Mouse (Mus musculus) liver, embryonic 12.5 days (tissue): ENCODE measurements around the gene Afg1l. TPM values are rescaled to one million over a fixed set of nuclear protein-coding genes. Genes with fewer than 3 reads are reported as not detected.
A peak's percentile ranks its signal among the peaks of the same experiment; 100 is the strongest.

Experiments
- ATAC-seq: fragments of 200-750 bp; cut with Nextera tagmentation; 2 replicates; pipeline ENCODE4 v1.8.0; 2017; ENCODE audit warnings: moderate number of reproducible peaks, mild to moderate bottlenecking, moderate library complexity
- H3K27ac ChIP-seq: fragments of 300-500 bp; sonication (generic); 2 replicates; pipeline ENCODE4 v1.5.1; 2016; ENCODE audit warnings: mild to moderate bottlenecking
- H3K27me3 ChIP-seq: fragments of 300-500 bp; sonication (generic); replicated peaks from 2 replicates; pipeline ENCODE4 v1.6.1; 2016; ENCODE audit warnings: mild to moderate bottlenecking, moderate library complexity
- H3K36me3 ChIP-seq: fragments of 300-500 bp; sonication (generic); 2 replicates; pipeline ENCODE4 v1.6.1; 2016; ENCODE audit warnings: mild to moderate bottlenecking, moderate library complexity
- H3K4me1 ChIP-seq: fragments of 300-500 bp; sonication (generic); 2 replicates; pipeline ENCODE4 v1.6.1; 2016
- H3K4me2 ChIP-seq: fragments of 300-500 bp; sonication (generic); 2 replicates; pipeline ENCODE4 v1.6.1; 2016; ENCODE audit warnings: mild to moderate bottlenecking, moderate library complexity
- H3K4me3 ChIP-seq: fragments of 300-500 bp; sonication (generic); 2 replicates; pipeline ENCODE4 v1.5.1; 2016; ENCODE audit warnings: mild to moderate bottlenecking, moderate library complexity
- H3K9ac ChIP-seq: fragments of 300-500 bp; sonication (generic); 2 replicates; pipeline ENCODE4 v1.6.1; 2016; ENCODE audit warnings: mild to moderate bottlenecking, moderate library complexity
- H3K9me3 ChIP-seq: fragments of 300-500 bp; sonication (generic); replicated peaks from 2 replicates; pipeline ENCODE4 v1.6.1; 2016; ENCODE audit warnings: mild to moderate bottlenecking, moderate library complexity
- WGBS: fragments of 180-500 bp; shearing (Covaris S2); methylation state at CpG from one replicate; pipeline ENCODE4 v1.1.7; 2016; ENCODE audit not compliant: insufficient replicate concordance; 5-methylcytosine and 5-hydroxymethylcytosine counted together
- polyA plus RNA-seq: library from polyadenylated mRNA; unstranded; fragments of >200 nt; fragmentation: Nextera tagmentation; extraction: Ambion mirVana; gene quantifications from 2 replicates; pipeline ENCODE4 v1.2.1, GENCODE M21; 2016

The Afg1l gene
- polyA plus RNA-seq, 1 experiment from 2014 or later: 3.2 TPM

- no peak for ATAC-seq
- Histone ChIP-seq H3K36me3 (no peaks in the 10 kb centered on the region), H3K9me3 (no peaks in the 10 kb centered on the region), H3K4me1 (no peaks in the 10 kb centered on the region), H3K27me3 (peaks cover 23% of the 10 kb centered on the region), H3K9ac (no peak overlapping the region), H3K4me2 (no peak overlapping the region), H3K27ac (no peak overlapping the region), H3K4me3 (no peak overlapping the region)
- WGBS: 73% methylated on average over 8 of the region's 8 CpGs
Observed at GRCm38 (mm10) chr10:42306422-42306821, 171.9 kb downstream of the Afg1l start.

- peaks cover 24% of the 10 kb centered on the region for H3K4me1 ChIP-seq
- H3K4me3 ChIP-seq: no peak overlapping the region
- H3K4me2 ChIP-seq: no peak overlapping the region
- H3K27ac ChIP-seq: no peak overlapping the region
- ATAC-seq: no peak
- H3K36me3 ChIP-seq: no peaks in the 10 kb centered on the region
- 0 out of 2 replicates have a peak, but pooled peaks cover 13% of the 10 kb centered on the region for H3K27me3 ChIP-seq
- no peaks in the 10 kb centered on the region for H3K9me3 ChIP-seq
- no peak overlapping the region for H3K9ac ChIP-seq
- 49% methylated on average over 4 of the region's 4 CpGs for WGBS
Observed at GRCm38 (mm10) chr10:42300805-42301204, 177.6 kb downstream of the Afg1l start.

GRCm38 (mm10) chr10:42299967-42300366 lies 178.4 kb downstream of the Afg1l start:
- H3K4me2 ChIP-seq: no peak overlapping the region
- H3K36me3 ChIP-seq: no peaks in the 10 kb centered on the region
- 43% methylated on average over 7 of the region's 7 CpGs for WGBS
- H3K9ac ChIP-seq: no peak overlapping the region
- H3K9me3 ChIP-seq: no peaks in the 10 kb centered on the region
- no peak overlapping the region for H3K27ac ChIP-seq
- H3K4me1 ChIP-seq: peaks cover 27% of the 10 kb centered on the region
- H3K27me3 ChIP-seq: 0 out of 2 replicates have a peak, but pooled peaks cover 10% of the 10 kb centered on the region
- ATAC-seq: no peak
- H3K4me3 ChIP-seq: no peak overlapping the region

GRCm38 (mm10) chr10:42299426-42299825 lies 178.9 kb downstream of the Afg1l start:
- Histone ChIP-seq H3K9me3 (no peaks in the 10 kb centered on the region), H3K9ac (no peak overlapping the region), H3K4me3 (no peak overlapping the region), H3K27ac (no peak overlapping the region), H3K27me3 (0 out of 2 replicates have a peak, but pooled peaks cover 6% of the 10 kb centered on the region), H3K4me2 (no peak overlapping the region), H3K4me1 (peaks cover 31% of the 10 kb centered on the region), H3K36me3 (no peaks in the 10 kb centered on the region)
- ATAC-seq: no peak
- 76% methylated on average over 6 of the region's 6 CpGs for WGBS

- no peak overlapping the region for H3K27ac ChIP-seq
- no peaks in the 10 kb centered on the region for H3K36me3 ChIP-seq
- H3K9ac ChIP-seq: no peak overlapping the region
- 47% methylated on average over 1 of the region's 1 CpGs for whole genome bisulfite sequencing
- peaks cover 33% of the 10 kb centered on the region for H3K4me1 ChIP-seq
- no peak overlapping the region for H3K4me3 ChIP-seq
- H3K4me2 ChIP-seq: no peak overlapping the region
- 0 out of 2 replicates have a peak, but pooled peaks cover 4% of the 10 kb centered on the region for H3K27me3 ChIP-seq
- H3K9me3 ChIP-seq: no peaks in the 10 kb centered on the region
- no peak for ATAC-seq
Observed at GRCm38 (mm10) chr10:42297954-42298353, 180.4 kb downstream of the Afg1l start.

GRCm38 (mm10) chr10:42297109-42297508 lies 181.3 kb downstream of the Afg1l start:
- H3K27ac ChIP-seq: no peak overlapping the region
- peaks cover 33% of the 10 kb centered on the region for H3K4me1 ChIP-seq
- H3K27me3 ChIP-seq: 0 out of 2 replicates have a peak, but pooled peaks cover 4% of the 10 kb centered on the region
- ATAC-seq: no peak
- H3K9me3 ChIP-seq: no peaks in the 10 kb centered on the region
- H3K4me3 ChIP-seq: no peak overlapping the region
- H3K4me2 ChIP-seq: no peak overlapping the region
- no peak overlapping the region for H3K9ac ChIP-seq
- WGBS: 72% methylated on average over 2 of the region's 2 CpGs
- H3K36me3 ChIP-seq: no peaks in the 10 kb centered on the region

- H3K9ac ChIP-seq: no peak overlapping the region
- no peaks in the 10 kb centered on the region for H3K9me3 ChIP-seq
- H3K4me1 ChIP-seq: peaks cover 33% of the 10 kb centered on the region
- 0 out of 2 replicates have a peak, but pooled peaks cover 4% of the 10 kb centered on the region for H3K27me3 ChIP-seq
- H3K4me2 ChIP-seq: 0 out of 2 replicates have a peak overlapping the region, but pooled peaks have one; percentile 6
- H3K36me3 ChIP-seq: no peaks in the 10 kb centered on the region
- peak; percentile 91 for ATAC-seq
- WGBS: 30% methylated on average over 4 of the region's 4 CpGs
- H3K27ac ChIP-seq: peak overlapping the region; percentile 57
- no peak overlapping the region for H3K4me3 ChIP-seq
Observed at GRCm38 (mm10) chr10:42296559-42296958, 181.8 kb downstream of the Afg1l start.

GRCm38 (mm10) chr10:42295028-42295427 lies 183.3 kb downstream of the Afg1l start:
- Histone ChIP-seq H3K9ac (no peak overlapping the region), H3K36me3 (no peaks in the 10 kb centered on the region), H3K27ac (no peak overlapping the region), H3K27me3 (no peaks in the 10 kb centered on the region), H3K9me3 (no peaks in the 10 kb centered on the region), H3K4me2 (no peak overlapping the region), H3K4me1 (peaks cover 33% of the 10 kb centered on the region), H3K4me3 (no peak overlapping the region)
- ATAC-seq: no peak
- 9% methylated on average over 1 of the region's 1 CpGs for WGBS

GRCm38 (mm10) chr10:42294392-42294791 lies 184.0 kb downstream of the Afg1l start:
- no peaks in the 10 kb centered on the region for H3K36me3 ChIP-seq
- no peak for ATAC-seq
- no peak overlapping the region for H3K4me3 ChIP-seq
- H3K27ac ChIP-seq: no peak overlapping the region
- H3K9ac ChIP-seq: 0 out of 2 replicates have a peak overlapping the region, but pooled peaks have one; percentile 4
- no peaks in the 10 kb centered on the region for H3K9me3 ChIP-seq
- H3K4me1 ChIP-seq: peaks cover 32% of the 10 kb centered on the region
- H3K27me3 ChIP-seq: no peaks in the 10 kb centered on the region
- WGBS: 25% methylated on average over 2 of the region's 2 CpGs
- H3K4me2 ChIP-seq: no peak overlapping the region

GRCm38 (mm10) chr10:42293877-42294276 lies 184.5 kb downstream of the Afg1l start:
- Histone ChIP-seq H3K9me3 (no peaks in the 10 kb centered on the region), H3K4me3 (no peak overlapping the region), H3K36me3 (no peaks in the 10 kb centered on the region), H3K27me3 (no peaks in the 10 kb centered on the region), H3K4me2 (no peak overlapping the region), H3K4me1 (peaks cover 29% of the 10 kb centered on the region), H3K9ac (no peak overlapping the region), H3K27ac (no peak overlapping the region)
- ATAC-seq: no peak
- 30% methylated on average over 4 of the region's 4 CpGs for WGBS

- ATAC-seq: peak; percentile 55; the same call in 1 of the 2 replicates
- Histone ChIP-seq H3K4me3 (no peak overlapping the region), H3K9ac (no peak overlapping the region), H3K4me2 (no peak overlapping the region), H3K27ac (no peak overlapping the region), H3K4me1 (peaks cover 15% of the 10 kb centered on the region), H3K27me3 (no peaks in the 10 kb centered on the region), H3K36me3 (no peaks in the 10 kb centered on the region), H3K9me3 (peaks cover 3% of the 10 kb centered on the region)
- whole genome bisulfite sequencing: 49% methylated on average over 5 of the region's 5 CpGs
Observed at GRCm38 (mm10) chr10:42291360-42291759, 187.0 kb downstream of the Afg1l start.

- H3K27ac ChIP-seq: no peak overlapping the region
- no peak overlapping the region for H3K4me3 ChIP-seq
- peaks cover 17% of the 10 kb centered on the region for H3K9me3 ChIP-seq
- H3K9ac ChIP-seq: no peak overlapping the region
- no peaks in the 10 kb centered on the region for H3K36me3 ChIP-seq
- H3K4me1 ChIP-seq: no peaks in the 10 kb centered on the region
- WGBS: 63% methylated on average over 1 of the region's 1 CpGs
- H3K4me2 ChIP-seq: no peak overlapping the region
- no peak for ATAC-seq
- H3K27me3 ChIP-seq: no peaks in the 10 kb centered on the region
Observed at GRCm38 (mm10) chr10:42287666-42288065, 190.7 kb downstream of the Afg1l start.

GRCm38 (mm10) chr10:42278307-42278850 lies 200.0 kb downstream of the Afg1l start:
- 3% methylated on average over 38 of the region's 38 CpGs for WGBS
- H3K4me3 ChIP-seq: peak overlapping the region; percentile 98
- H3K4me1 ChIP-seq: peaks cover 30% of the 10 kb centered on the region
- H3K4me2 ChIP-seq: peak overlapping the region; percentile 98
- H3K36me3 ChIP-seq: peaks cover 19% of the 10 kb centered on the region
- peak overlapping the region; percentile 98 for H3K27ac ChIP-seq
- H3K27me3 ChIP-seq: no peaks in the 10 kb centered on the region; the same call in 1 of the 2 replicates
- peak overlapping the region; percentile 99 for H3K9ac ChIP-seq
- no peak for ATAC-seq
- H3K9me3 ChIP-seq: no peaks in the 10 kb centered on the region
